Mouse (Mus musculus): Measurements from ENCODE around the gene Trpm2. TPM values are rescaled to one million over a fixed set of nuclear protein-coding genes. Genes with fewer than 3 reads are reported as not detected.
"Not testable (repeated sequence)": the region's sequence is repeated elsewhere in the genome, so short reads cannot be mapped to it uniquely, and the experiment has no call there.

Gene Trpm2
- total RNA-seq (2014; rRNA removed) (7.3 and 12.5 TPM in 2 replicates), polyA plus RNA-seq (2015; fragmentation: Nextera tagmentation; extraction: Ambion mirVana) (5.6 and 8.0 TPM in 2 replicates)

- Histone ChIP-seq H3K9ac (replicated peaks; ENCODE audit: low read length, poor library complexity, severe bottlenecking) (peak within 1 kb of the TSS; percentile 37), H3K27me3 (ENCODE audit: insufficient read depth, low read length) (peaks cover 3% of the 10 kb centered on the region; the same call in 1 of the 2 replicates), H3K36me3 (ENCODE audit: insufficient read depth, low read length) (0 out of 2 replicates have a peak, but pooled peaks cover 4% of the 10 kb centered on the region), H3K27ac (ENCODE audit: low read depth, low read length) (no peak within 1 kb of the TSS), H3K9me3 (ENCODE audit: low read length) (no peaks in the 10 kb centered on the region), H3K4me2 (ENCODE audit: low read depth, low read length, poor library complexity, severe bottlenecking) (peak within 1 kb of the TSS; percentile 78), H3K4me3 (ENCODE audit: low read depth, low read length) (peak within 1 kb of the TSS; percentile 42), H3K4me1 (ENCODE audit: insufficient read depth, low read length) (no peaks in the 10 kb centered on the region)
- 90% methylated on average over 6 of the region's 6 CpGs for whole genome bisulfite sequencing
- ATAC-seq (ENCODE audit: low FRiP score) (no peak), DNase-seq (ENCODE audit: low spot score) (no peak)
- TF ChIP-seq CTCF (IDR thresholded peaks at IDR 0.05) = no peak
Observed at GRCm38 (mm10) chr10:77970481-77970880, at the start of gene Trpm2. TSS of gene Trpm2 (minus strand) at chr10:77970563.

GRCm38 (mm10) chr10:78019984-78020383 is 49.6 kb upstream of the Trpm2 start:
- H3K27ac ChIP-seq (ENCODE audit: low read depth, low read length); H3K9me3 ChIP-seq (ENCODE audit: low read length); H3K4me3 ChIP-seq (ENCODE audit: low read depth, low read length); DNase-seq (ENCODE audit: low spot score); H3K4me1 ChIP-seq (ENCODE audit: insufficient read depth, low read length); H3K27me3 ChIP-seq (ENCODE audit: insufficient read depth, low read length); H3K36me3 ChIP-seq (ENCODE audit: insufficient read depth, low read length); ATAC-seq (ENCODE audit: low FRiP score); H3K9ac ChIP-seq (replicated peaks; ENCODE audit: low read length, poor library complexity, severe bottlenecking); H3K4me2 ChIP-seq (ENCODE audit: low read depth, low read length, poor library complexity, severe bottlenecking): not testable (repeated sequence)
- over 99% methylated on average over 6 of the region's 11 CpGs for WGBS

GRCm38 (mm10) chr10:78019291-78019690 is 48.9 kb upstream of the Trpm2 start:
- Histone ChIP-seq H3K27me3 (ENCODE audit: insufficient read depth, low read length) (no peaks in the 10 kb centered on the region), H3K4me3 (ENCODE audit: low read depth, low read length) (no peak overlapping the region), H3K9ac (replicated peaks; ENCODE audit: low read length, poor library complexity, severe bottlenecking) (no peak overlapping the region), H3K36me3 (ENCODE audit: insufficient read depth, low read length) (no peaks in the 10 kb centered on the region), H3K4me2 (ENCODE audit: low read depth, low read length, poor library complexity, severe bottlenecking) (no peak overlapping the region), H3K4me1 (ENCODE audit: insufficient read depth, low read length) (no peaks in the 10 kb centered on the region), H3K27ac (ENCODE audit: low read depth, low read length) (no peak overlapping the region), H3K9me3 (ENCODE audit: low read length) (no peaks in the 10 kb centered on the region)
- DNase-seq (ENCODE audit: low spot score) (no peak), ATAC-seq (ENCODE audit: low FRiP score) (0 out of 2 replicates have a peak, but pooled peaks have one; percentile 54)
- TF ChIP-seq CTCF (IDR thresholded peaks at IDR 0.05) = no peak
- 53% methylated on average over 4 of the region's 4 CpGs for WGBS

GRCm38 (mm10) chr10:78018797-78019203 is 48.4 kb upstream of the Trpm2 start:
- Histone ChIP-seq H3K36me3 (ENCODE audit: insufficient read depth, low read length) (no peaks in the 10 kb centered on the region), H3K4me1 (ENCODE audit: insufficient read depth, low read length) (no peaks in the 10 kb centered on the region), H3K27me3 (ENCODE audit: insufficient read depth, low read length) (no peaks in the 10 kb centered on the region), H3K9ac (replicated peaks; ENCODE audit: low read length, poor library complexity, severe bottlenecking) (0 out of 2 replicates have a peak overlapping the region, but pooled peaks have one; percentile 46), H3K27ac (ENCODE audit: low read depth, low read length) (no peak overlapping the region), H3K4me3 (ENCODE audit: low read depth, low read length) (peak overlapping the region; percentile 25; the same call in 1 of the 2 replicates), H3K9me3 (ENCODE audit: low read length) (no peaks in the 10 kb centered on the region), H3K4me2 (ENCODE audit: low read depth, low read length, poor library complexity, severe bottlenecking) (peak overlapping the region; percentile 58)
- 16% methylated on average over 19 of the region's 19 CpGs for WGBS
- TF ChIP-seq CTCF (IDR thresholded peaks at IDR 0.05) = peak; percentile 98
- ATAC-seq (ENCODE audit: low FRiP score) = peak; percentile 77
- DNase-seq (ENCODE audit: low spot score) = peak; percentile 89

- H3K4me2 ChIP-seq (ENCODE audit: low read depth, low read length, poor library complexity, severe bottlenecking) = no peak overlapping the region
- ATAC-seq (ENCODE audit: low FRiP score) (no peak), DNase-seq (ENCODE audit: low spot score) (no peak)
- no peaks in the 10 kb centered on the region for H3K36me3 ChIP-seq (ENCODE audit: insufficient read depth, low read length)
- no peak overlapping the region for H3K27ac ChIP-seq (ENCODE audit: low read depth, low read length)
- no peak overlapping the region for H3K9ac ChIP-seq (replicated peaks; ENCODE audit: low read length, poor library complexity, severe bottlenecking)
- H3K27me3 ChIP-seq (ENCODE audit: insufficient read depth, low read length) = no peaks in the 10 kb centered on the region
- no peaks in the 10 kb centered on the region for H3K9me3 ChIP-seq (ENCODE audit: low read length)
- H3K4me3 ChIP-seq (ENCODE audit: low read depth, low read length) = no peak overlapping the region
- no peak for TF ChIP-seq CTCF (IDR thresholded peaks at IDR 0.05)
- WGBS = 47% methylated on average over 5 of the region's 5 CpGs
- no peaks in the 10 kb centered on the region for H3K4me1 ChIP-seq (ENCODE audit: insufficient read depth, low read length)
Observed at GRCm38 (mm10) chr10:78016366-78016765, 46.0 kb upstream of the Trpm2 start.

GRCm38 (mm10) chr10:78015489-78015888 is 45.1 kb upstream of the Trpm2 start:
- Histone ChIP-seq H3K9me3 (ENCODE audit: low read length) (no peaks in the 10 kb centered on the region), H3K27ac (ENCODE audit: low read depth, low read length) (no peak overlapping the region), H3K9ac (replicated peaks; ENCODE audit: low read length, poor library complexity, severe bottlenecking) (no peak overlapping the region), H3K4me1 (ENCODE audit: insufficient read depth, low read length) (no peaks in the 10 kb centered on the region), H3K27me3 (ENCODE audit: insufficient read depth, low read length) (no peaks in the 10 kb centered on the region), H3K36me3 (ENCODE audit: insufficient read depth, low read length) (no peaks in the 10 kb centered on the region), H3K4me3 (ENCODE audit: low read depth, low read length) (no peak overlapping the region), H3K4me2 (ENCODE audit: low read depth, low read length, poor library complexity, severe bottlenecking) (no peak overlapping the region)
- 93% methylated on average over 1 of the region's 1 CpGs for WGBS
- TF ChIP-seq CTCF (IDR thresholded peaks at IDR 0.05) = no peak
- ATAC-seq (ENCODE audit: low FRiP score) (no peak), DNase-seq (ENCODE audit: low spot score) (no peak)

All from midbrain, postnatal 0 days (tissue).